Comparison of ENCODE assay signal across 18 mouse cellular contexts in the genomic region with DNA sequence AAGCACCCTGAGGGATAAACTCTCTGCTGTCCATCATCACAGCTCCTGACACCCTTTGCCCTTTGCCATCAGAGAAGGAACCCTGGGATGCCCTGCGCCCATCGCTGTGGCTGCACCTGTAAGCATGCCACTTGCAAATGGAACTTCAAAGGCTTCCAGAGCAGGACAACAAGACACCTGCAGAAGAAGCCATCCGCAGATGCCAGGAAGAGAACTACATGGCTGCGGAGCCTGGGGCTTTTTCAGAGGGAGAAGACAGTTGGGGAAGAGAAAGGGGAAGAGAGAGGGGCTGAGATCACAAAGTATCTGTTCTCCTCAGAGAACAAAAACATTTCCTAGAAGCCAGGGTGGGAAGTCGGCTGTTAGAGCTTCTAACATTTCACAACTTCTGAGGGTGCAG.
DNase-seq lines count a peak whose midpoint lies in the region; ATAC-seq lines count a peak whose summit lies in the region.
"Had no signal": no experiment of that assay in that cellular context is flagged by ENCODE, and none has a peak within 500 bp of the region (broad histone marks: within the 10 kb centered on the region; RNA-seq: fewer than 3 reads in every experiment).

No protein-coding gene starts in this region.

- DNase-seq in lung, postnatal 25 days (ENCODE audit: low spot score): peak; percentile 3
- no peak for DNase-seq in lung, postnatal 14 days
- peak; percentile 68 for DNase-seq in thymus, postnatal 0 days (ENCODE audit: low spot score)
- no peak for DNase-seq in cerebellum, adult 9-10 months
- DNase-seq in left cerebral cortex, adult 8-10 months (ENCODE audit: low spot score in 2 of 2): no peak
- DNase-seq: adrenal gland, postnatal 25 days; B cell, adult 2 months; cerebellum, adult 2 months; heart, adult 2 months; kidney, adult 18-20 months; kidney, postnatal 14 days; lung, embryonic 14.5 days; right cerebral cortex, postnatal 14 days had no signal

- peak; percentile 53 for ATAC-seq in granulocyte monocyte progenitor cell, adult 5-6 weeks (replicated peaks; ENCODE audit: poor library complexity, severe bottlenecking)
- no peak for ATAC-seq in monocyte, adult 5-6 weeks (replicated peaks; ENCODE audit: insufficient number of reproducible peaks, low FRiP score, low TSS enrichment, poor library complexity, severe bottlenecking)
- ATAC-seq: activated CD4-positive, CD25-positive, alpha-beta regulatory T cell, adult 4 months; liver, embryonic 12.5 days; midbrain, embryonic 15.5 days had no signal

Comparison
In these comparisons a context has a peak if more than half of its experiments do, and no peak if none do; other contexts are left out.
1. DNase-seq: peak in lung, postnatal 25 days (single experiment) and thymus, postnatal 0 days (single experiment); none in lung, postnatal 14 days (single experiment), cerebellum, adult 9-10 months (single experiment) and left cerebral cortex, adult 8-10 months (0 of 2).